Mouse (Mus musculus) brain, adult 2 months (tissue): ENCODE data around the gene Wrnip1.

Source experiments
- DNase-seq: peaks from one replicate; pipeline ENCODE4 v3.0.0; 2011; ENCODE audit warnings: low read depth, low spot score

Wrnip1 gene

GRCm38 (mm10) chr13:32806820-32807219 is 5.0 kb downstream of the Wrnip1 start:
- DNase-seq: peak; percentile 18

DNA sequence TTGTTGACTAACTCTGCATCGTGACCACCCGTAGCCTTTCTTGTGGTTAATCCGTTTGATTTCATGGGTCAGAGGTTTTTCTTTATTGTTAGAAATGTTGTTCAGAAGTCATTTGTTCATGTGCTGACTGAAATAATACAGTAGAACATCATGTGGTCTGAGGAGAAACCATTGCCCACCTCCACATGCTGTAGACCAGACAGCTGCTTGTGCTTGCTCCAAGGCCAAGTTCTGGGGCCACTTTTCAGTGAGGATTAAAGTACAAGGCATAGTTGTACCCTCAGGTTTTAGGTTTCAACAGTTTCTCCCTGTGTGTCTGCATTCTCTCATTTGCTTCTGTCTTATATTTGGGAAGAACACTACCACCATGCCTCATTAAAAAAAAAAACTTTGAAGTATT is 5.8 kb downstream of the Wrnip1 start:
- DNase-seq: no peak

- no peak for DNase-seq
These were observed 17.4 kb downstream of the Wrnip1 start for GRCm38 (mm10) chr13:32819241-32819640.

DNA sequence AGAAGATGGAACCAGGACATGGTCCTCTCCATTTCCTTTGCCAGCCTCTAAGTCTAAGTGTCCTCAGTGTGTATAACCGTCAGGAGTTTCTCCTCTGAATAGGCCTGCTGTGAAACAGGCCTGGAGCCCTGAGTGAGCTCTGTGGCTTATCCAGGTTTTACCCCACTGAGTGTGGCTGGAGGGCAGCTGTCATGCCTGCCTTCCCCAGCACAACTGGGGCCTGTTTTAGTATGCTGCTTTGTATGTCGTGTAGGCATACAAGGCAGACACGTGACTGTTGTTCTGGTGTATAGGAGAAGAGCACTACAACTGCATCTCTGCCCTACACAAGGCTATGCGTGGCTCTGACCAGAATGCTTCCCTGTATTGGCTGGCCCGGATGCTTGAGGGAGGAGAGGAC is 18.1 kb downstream of the Wrnip1 start:
- no peak for DNase-seq

DNA sequence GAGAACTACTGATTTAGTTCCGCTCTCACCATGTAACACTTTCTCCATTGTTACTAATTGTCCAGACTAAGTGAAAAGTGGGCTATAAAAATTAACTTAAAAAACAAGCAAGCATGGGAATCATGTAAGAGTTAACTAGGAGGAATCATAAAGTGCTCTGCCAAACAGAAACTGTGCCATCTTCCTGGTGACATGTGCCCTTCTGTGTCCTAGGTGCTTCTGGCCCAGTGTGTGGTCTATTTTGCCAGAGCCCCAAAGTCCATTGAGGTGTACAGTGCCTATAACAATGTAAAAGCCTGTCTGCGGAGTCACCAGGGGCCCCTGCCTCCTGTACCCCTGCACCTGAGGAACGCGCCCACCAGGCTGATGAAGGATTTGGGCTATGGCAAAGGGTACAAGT is 19.8 kb downstream of the Wrnip1 start:
- DNase-seq: no peak

DNA sequence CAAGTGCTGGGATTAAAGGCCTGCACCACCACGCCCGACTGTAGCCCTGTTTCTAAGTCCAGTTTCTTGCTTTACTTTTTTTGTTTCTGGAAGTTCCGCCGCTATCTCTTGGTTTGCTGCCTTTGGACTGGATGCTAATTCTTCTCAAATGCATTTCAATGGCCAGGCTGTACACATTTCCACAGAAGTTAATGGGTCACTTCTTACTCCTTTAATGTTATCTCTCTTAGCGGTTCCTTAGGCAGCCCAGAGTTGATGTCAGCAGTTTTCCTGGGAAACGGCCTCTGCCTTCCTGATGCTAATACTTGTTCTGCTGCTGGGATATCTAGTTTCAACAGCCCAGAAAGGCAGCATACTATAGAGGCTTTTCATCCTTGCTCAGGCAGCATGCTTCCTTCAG is 21.3 kb downstream of the Wrnip1 start:
- no peak for DNase-seq

DNA sequence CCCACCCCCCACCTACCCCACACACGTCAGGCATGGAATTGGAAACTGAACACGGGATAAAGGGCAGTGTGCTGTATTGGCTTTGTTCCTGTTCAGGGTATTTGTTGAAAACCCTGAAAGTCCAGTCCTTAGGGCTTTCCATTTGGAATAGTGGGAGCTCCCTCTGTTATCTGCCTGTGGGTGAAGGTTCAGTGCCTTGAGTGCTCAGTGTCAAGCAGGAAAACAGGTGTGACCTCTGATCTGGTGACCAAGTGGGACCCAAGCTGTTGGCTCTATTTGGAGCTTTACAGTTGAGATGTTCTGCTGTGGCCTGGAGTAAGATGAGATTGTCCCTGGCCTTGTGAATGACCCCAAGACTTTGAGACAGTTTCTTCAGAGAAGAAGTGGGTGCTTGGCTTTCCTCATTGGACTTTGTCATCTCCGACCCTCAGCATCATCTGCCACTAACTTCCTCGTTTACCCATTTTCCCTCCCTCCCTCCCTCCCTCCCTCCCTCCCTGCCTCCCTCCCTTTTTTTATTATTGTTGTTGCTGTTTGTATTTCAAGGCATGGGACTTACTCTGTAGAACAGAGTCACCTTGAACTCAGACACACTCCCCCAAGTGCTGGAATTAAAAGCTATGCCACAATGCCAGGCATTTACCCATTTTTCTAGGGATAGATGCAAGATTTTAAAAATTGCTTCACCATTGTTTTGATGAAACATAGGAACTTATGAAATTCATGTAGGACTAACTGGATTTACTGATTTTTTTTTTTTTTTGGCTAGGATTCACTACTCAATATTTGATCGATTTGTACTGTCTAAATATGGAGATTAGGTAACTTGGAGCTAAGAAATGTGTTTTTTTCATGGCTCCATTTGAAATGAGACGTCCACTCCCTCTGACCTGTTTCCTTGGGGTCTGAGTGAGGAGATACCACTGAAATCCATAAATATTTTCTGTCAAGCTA is 22.8 kb downstream of the Wrnip1 start:
- no peak for DNase-seq

DNA sequence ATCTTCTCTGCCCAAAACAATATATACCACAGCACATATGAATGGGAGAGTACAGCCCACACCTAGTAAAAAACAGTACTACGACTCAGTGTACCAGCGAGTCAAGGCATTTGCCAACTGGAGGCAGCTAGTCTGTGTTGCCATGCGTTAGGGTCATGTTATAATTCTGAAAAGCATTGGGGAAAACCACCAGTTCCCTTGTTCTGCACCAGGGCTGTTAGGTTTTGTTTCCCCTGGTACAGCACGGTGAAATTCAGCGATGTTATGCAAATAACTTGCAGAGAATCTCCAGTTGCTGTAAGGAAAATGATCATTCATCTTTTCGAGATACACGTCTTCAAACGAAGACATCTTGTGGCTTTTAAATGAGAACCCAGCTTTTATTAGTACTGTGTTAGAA is 23.7 kb downstream of the Wrnip1 start:
- no peak for DNase-seq

DNA sequence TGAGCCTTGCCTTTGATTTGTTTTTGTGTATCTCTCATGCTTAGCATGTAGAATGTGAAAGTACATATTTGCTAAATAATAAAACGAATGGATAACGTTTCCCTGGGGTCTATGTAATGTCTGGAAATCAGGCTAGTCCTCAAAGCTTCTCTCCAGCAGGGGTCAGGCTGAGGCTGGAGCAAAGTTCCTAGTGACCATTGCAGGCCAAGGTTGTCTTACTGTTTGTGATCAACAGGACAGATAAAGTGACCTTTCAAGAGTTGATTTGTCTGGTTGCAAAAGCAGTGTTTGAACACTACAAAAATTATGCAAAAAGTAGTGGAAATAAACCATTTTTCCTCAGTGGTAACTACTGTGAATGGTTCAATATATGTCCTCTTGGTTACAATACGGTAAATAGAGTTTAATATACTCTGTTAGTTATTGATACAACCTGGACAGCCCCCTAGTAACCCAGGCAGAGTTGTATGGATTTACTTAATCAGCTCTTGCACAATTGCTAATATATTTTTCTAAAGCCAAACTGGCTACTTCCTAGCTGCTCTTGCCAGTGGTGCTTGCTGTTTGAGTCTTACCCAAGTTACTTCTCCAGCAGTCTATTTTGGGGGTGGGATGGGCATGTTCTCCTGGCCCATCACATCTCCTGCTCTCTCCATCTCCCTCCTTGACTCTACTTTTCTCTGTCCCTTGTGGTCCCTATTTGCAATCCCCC is 25.4 kb downstream of the Wrnip1 start:
- DNase-seq: peak; percentile 30

DNA sequence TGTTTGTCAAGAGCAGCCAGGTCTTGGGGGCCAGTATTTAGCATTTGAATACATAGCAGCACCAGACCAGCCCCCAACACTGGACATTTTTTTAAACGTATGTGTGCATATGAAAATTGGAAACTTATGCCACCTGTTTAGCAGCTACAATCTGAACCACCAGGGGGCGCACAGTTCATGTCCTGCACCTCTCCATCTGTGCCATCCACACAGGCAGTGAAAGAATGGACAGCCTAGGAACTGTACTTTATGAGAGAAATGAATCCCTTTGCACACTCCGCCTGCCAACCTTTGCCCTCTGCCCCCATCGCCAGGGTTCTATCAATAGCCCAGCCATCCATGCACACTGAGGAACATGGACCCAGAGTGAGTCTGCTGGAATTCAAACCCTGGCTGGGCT is 26.1 kb downstream of the Wrnip1 start:
- peak; percentile 69 for DNase-seq

DNA sequence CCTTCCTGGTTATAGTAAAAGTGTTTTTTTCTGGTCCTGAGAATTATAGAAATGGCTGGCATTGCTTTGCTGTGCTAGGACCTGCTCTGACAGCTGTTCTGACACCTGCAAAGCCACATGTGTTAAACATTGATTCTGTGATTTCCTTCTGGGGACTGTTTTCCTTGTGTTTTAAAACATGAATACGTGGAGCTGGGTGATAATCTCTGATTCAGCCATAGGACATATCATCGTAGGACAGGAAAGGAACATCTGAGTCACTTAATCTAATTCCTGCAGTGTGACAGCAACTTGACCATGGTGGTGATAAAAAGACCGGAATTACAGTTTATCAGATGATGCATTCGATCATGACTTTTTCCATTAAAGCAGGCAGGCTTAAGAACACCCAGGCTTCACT is 27.0 kb downstream of the Wrnip1 start:
- no peak for DNase-seq

DNA sequence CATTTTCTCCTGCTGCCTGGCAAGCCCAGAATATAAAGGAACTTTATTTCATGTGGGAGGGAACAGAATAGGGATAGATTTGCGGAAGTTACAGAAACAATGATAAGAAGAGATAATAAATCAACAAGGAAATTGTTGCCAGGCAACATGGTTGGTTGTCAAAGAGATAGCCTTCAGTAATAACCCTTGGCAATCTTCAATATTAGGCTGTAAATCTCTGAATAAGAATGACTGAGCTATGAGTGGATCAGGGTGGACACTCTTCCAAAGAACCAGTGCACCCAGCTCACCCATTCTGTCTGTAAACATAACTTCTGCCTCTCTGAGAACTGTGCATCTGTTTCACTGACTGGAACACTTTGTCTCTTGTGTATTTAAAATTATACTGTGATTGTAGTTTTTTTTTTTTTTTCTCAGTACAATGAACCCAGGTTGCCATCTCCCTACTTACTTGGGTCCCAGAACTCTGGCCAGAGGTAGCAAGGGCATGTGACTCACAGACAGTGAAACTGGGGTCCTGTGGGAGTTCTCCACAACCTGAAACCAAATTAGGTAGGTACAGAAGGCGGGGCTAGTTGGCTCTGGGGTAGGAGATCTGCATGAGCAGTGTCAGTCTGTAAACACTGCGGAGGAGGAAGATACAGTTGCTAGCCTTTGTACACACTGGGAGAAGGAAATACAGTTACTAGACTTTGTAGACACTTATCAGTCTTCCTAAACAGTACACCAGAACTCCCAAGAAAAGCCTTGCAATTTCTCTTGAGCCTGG is 29.9 kb downstream of the Wrnip1 start:
- DNase-seq: no peak

GRCm38 (mm10) chr13:32832776-32833175 is 30.9 kb downstream of the Wrnip1 start:
- DNase-seq: peak; percentile 75

DNA sequence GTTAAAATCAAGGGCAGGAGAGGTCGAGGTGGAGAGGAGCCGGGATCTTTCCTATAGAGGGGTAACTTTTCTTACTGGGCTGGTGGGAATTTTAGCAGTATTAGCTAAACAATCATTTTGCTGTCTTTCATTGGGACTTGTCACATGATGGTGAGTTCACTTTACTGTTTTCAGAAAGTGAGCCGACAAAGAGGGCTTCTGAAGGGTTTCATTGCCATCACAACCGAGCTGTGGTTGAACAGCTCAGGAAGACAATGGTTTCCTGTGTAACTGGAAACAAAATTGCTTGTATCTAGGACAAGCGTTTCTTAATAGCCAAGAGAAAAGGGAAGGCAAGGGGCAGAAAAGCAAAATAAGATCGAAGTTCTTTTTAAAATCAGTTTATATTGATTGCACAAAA is 31.4 kb downstream of the Wrnip1 start:
- peak; percentile 84 for DNase-seq

- DNase-seq: no peak
These were observed 32.7 kb downstream of the Wrnip1 start for GRCm38 (mm10) chr13:32834513-32834912.

GRCm38 (mm10) chr13:32839314-32839713 is 37.5 kb downstream of the Wrnip1 start:
- DNase-seq: no peak

DNA sequence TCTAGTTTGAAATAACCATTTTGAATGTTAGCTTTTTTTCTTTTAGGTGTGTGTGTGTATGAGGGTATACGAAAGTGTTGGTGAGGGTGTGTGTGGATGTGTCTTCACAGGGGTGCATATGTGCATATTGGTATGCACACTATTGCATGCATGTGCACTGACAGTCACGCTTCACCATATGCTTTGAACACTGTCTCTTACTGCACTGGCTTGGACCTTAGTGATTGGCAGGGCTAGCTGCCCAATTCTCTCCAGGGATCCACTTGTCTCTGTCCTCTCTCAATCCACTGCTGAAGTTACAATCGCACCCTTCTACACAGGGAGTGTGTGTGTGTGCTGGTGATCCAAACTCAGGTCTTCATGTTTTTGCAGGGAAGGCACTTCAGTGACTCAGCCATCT is 39.5 kb downstream of the Wrnip1 start:
- no peak for DNase-seq

- peak; percentile 33 for DNase-seq
These were observed 44.4 kb downstream of the Wrnip1 start for GRCm38 (mm10) chr13:32846221-32846620.

GRCm38 (mm10) chr13:32849092-32849491 is 47.3 kb downstream of the Wrnip1 start:
- no peak for DNase-seq

DNA sequence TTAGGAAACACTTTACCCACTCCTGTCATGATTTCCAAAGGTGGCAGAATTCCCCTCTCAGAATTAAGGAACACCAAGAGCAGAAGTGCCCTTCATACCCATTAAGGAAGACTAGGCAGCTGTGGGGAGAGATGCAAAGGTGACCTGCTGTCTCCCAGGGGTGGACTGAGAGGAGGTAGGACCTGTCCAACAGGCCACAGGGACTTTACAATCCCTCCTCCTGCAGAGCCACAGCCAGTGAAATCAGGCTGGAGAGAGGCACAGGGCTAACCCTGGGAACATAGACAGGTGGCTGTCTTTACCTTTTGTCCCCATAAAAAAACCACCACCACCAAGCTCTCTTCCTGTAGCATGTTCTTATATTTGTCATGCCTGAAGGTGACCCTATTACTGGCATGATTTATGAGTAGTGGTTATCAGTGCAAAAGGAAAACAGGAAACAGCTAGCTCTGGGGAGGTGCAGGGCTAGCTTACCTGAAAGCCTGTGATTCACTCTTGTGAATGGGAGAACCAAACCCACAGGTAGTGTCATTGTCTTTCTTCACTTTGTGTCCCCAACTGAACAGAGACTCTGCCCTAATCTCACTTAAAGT is 47.8 kb downstream of the Wrnip1 start:
- DNase-seq: no peak

- DNase-seq: no peak
These were observed 48.3 kb downstream of the Wrnip1 start for GRCm38 (mm10) chr13:32850156-32850555.
